Mouse (Mus musculus) lung, postnatal 0 days (tissue): Measurements from ENCODE around the gene Rbm4b.

ENCODE experiments used
- CTCF ChIP-seq: IDR thresholded peaks from 2 replicates; pipeline ENCODE4 v1.5.1; 2016; ENCODE audit warnings: antibody characterized with exemption, mild to moderate bottlenecking
- EP300 ChIP-seq: IDR thresholded peaks from 2 replicates; pipeline ENCODE4 v1.6.1; 2016; ENCODE audit warnings: antibody characterized with exemption, mild to moderate bottlenecking, control low read depth

DNA sequence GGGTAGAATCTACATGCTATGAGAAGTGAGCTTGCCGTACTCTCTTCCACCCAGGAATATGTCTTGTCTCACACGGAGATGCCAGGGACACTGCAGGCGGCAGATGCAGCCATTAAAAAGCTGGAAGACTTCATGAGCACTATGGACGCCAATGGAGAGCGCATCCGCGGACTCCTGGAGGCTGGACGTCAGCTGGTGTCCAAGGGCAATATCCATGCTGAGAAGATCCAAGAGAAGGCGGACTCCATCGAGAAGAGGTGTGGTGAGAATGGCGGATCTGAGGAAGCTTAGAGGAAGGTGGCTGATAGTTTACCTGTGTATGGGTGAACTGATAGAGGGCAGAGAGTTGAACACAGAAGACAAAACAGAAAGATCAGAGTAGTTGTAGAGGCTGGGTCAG lies 17.2 kb upstream of the Rbm4b start:
- no peak for TF ChIP-seq CTCF
- no peak for TF ChIP-seq EP300
